Mouse (Mus musculus) thymus, adult 18-20 months (tissue): Measurements from ENCODE around the gene Rhbdl1.
A peak's percentile ranks its signal among the peaks of the same experiment; 100 is the strongest.

ENCODE experiments used
- DNase-seq, 2 experiments: peaks; one replicate each; pipeline ENCODE4 v3.0.0; 2022; ENCODE audit warnings: mixed read lengths in 2 of 2

Gene Rhbdl1

DNA sequence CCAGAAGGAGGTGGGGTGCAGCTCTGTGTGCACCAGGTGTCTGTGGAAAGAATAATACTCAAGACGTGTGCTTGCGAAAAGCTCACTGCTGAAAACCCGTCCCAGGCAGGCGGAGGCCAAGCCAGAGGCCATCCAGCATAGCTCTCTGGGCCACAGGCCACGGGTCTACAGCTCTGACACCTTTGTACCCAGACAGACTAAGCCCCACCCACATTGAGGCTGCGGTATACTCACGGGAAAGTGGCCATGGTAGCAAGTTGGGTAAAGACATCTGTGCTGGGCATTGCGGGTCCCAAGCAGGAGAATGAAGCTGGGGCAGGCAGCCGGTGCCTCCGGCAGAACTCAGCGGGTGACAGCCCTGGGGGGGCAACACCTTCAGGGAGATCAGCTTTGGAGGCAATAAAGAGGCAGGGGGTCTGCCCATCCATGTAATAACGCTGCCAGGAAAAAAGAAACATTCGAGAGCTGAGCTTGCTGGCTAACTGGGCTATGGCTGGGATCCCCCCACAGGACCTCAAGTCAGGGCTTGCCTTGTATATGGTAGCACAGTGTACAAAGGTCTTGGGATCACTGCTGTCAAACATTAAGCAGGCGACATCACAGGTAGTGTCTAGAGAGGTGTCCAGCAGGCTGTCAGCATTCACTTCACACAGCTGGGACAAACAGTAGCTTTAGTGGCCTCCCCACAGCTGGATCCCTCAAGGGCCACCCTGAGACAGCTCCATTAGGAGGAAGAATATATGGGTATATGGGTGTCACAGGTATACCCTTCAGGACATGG is 2.5 kb upstream of the Rhbdl1 start:
- DNase-seq, result no peak

DNA sequence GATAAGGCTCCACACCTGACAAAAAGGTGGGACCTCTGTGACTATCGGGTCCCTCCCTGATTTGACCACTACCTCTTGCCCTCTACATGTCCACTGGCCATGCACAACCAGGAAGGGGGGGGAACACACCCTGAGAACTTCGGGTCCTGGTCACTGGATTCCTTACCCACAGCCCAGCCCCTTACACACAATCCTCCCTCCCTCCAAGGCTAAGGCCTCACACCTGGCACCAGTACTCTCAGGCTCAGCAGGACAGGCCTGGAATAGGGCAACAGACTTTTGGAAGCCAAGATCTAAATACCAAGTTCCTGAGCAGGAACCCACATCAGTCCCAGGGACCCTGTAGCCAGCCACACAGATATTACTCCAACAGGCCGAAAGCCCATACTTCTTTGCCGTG is 1.8 kb upstream of the Rhbdl1 start:
- peak in 1 of 2 experiments; percentile 3 for DNase-seq

DNA sequence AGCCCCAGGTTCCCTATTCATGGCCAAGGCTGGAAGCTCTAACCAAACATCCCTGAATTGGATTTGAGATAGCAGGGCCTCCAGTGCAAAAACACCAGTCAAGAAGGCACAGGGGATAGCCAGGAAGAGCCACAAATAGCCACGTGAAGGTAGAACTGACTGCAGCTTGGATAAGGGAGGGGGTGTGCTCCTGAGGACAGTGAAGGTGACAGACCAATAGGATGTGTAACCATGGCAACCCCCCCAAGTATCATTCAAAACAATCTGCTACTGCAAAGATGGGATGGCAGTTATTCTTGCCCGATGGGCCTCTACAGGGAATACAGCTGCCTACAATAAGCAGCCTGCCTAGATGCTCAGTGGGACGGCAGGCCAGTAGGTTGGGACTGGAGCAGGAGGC is 438 bp upstream of the Rhbdl1 start:
- no peak for DNase-seq

DNA sequence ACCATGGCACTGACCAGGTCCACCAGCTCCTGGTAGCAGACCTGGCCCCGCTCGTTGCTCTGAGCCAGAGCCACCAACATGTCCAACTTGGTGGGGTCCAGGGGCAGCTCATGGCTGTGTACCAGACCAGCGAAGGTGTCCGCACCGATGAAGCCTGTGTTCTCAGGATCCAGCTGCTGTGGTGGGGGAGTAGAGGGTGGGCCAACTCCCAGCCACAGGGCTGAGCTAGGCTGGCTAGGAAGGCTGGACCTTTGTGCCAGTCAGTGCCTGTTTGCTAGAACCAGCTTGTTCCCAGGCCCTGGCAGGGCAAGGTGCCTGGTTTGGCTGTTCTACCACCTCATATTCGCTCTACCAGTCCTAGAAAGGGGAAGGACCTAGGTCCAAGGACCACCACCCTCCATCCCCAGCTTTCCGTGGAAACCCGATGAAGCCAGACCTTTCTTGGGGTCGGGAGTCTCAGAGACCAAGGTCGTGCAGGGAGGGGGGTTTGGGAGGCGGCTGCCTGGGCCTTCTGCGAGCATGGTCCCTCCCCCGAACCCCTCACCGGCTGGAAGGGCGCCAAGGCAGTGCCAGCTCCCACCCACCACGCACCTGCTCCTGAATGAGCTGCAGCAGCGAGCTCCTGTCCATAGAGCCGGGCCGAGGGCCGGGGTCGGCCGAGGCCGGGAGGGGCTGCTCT is 559 bp downstream of the Rhbdl1 start:
- peak in 1 of 2 experiments; percentile 36 for DNase-seq

DNA sequence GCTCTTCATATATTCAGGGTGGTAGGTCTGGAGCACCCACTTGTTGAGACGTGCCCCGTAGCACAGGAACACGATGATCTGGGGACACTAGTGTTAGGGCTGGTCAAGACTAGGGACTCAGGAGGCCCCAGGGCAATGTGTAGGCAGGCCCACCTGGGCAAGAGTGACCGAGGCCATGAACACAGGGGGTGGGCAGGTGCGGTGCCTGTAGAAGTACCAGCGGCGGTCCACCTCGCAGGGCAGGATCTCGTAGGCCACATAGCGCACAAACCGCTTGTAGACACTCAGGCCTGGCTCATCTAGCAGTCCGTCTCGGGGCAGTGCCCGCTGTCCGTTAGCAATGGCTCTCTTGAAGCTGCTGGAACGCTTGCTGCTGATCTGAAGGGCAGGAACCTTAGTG is 1.3 kb downstream of the Rhbdl1 start:
- peak in 1 of 2 experiments; percentile 13 for DNase-seq

DNA sequence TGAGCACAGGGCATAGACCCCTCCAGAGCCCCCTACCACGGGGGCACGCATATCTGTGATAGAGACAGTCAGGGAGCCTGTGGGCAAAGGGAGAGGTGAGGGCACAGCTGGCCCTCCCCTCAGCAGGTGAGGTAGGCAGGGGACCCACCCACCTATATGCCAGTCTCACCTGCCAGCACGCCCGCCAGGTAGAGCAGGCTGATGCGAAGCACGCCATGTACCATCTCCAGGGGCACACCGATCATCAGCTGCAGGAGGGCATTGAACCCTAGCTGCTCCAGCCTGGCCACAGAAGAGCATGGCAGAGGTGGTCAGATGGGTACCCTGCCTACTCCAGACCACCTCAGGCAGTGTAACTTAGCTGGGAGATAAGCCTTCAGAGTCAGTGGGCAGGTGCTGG is 1.8 kb downstream of the Rhbdl1 start:
- DNase-seq, result no peak

DNA sequence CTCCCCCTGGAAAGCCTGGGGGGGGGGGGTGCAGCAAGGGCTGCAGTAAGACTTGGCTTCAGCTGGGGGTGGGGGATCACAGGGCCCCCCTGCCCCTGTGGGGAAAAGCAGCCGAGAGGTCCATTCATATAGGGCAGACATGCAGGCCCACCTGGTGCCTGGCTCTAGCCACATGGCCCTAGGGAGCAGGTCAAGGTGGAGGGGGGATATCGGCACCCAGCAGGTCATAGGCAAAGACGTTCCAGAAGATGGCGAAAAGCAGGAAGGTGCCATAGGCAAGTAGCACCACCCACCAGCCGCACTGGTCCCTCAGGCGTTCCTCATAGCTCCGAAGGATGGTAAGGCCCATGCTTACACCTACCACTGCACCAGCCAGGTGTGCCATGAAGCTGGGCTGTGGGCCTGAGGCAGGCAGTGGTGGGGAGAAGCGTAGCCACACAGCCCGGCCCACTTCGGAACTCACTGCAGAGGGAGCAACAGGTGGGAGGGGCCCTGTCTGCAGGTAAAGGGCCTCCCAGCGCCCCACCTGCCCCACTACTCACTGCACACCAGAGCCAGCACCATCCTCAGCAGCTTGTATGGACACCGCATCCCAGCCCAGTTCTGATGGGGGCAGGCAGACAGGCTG is 2.4 kb downstream of the Rhbdl1 start:
- DNase-seq, result peak in 1 of 2 experiments; percentile 25

DNA sequence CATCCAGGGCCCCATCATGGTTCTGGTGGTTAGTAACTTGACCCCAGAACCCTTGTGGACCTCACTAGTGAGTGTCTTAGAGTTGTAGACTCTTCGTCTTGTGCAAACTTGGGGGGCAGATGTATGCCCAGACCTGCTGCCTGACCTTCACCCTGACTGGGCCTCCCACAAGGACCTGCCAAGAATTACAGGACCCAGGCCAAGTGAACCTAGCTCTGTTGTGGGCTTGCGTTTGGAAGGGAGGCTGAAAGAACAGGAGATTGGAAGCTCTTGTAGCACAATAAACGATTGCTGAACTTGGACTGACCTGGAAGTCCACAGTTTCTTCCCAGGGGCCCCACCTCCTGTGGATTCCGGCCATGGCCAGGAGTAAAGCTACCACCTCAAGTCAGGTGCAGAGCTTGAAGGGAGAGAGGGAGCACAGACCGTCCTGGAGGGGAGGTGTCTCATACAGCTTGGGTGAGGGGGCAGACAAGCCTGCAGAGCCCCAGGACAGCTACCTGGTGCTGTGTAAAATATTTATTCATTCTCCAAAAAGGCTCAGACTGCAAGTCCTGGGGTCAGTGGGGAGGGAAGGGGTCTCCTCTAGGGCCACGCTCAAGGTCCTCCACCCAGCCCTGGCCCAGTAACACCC is 3.0 kb downstream of the Rhbdl1 start:
- peak in 1 of 2 experiments; percentile 19 for DNase-seq

DNA sequence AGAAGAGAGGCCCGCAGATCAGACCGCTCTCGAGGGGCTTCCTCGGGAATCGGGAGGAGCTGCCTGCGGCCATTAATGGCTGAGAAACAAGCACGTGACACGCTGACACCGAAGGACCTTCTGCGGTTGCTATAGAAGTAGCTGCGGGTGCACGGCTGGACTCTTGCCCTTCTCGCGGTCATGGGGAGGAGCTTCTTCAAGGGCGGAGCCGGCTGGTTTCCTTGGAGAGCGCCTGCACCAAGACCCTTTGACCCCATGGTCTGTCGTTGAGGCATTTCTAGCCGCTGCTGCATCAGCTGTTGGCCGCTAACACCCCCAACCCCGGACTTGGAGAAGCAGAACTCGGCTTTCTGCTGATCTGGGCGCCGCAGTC is 3.8 kb downstream of the Rhbdl1 start, which contains the start of gene Stub1:
Gene Stub1 (minus strand): TSS at position 114 of the 373 bp plus-strand sequence.
- peak; percentile 63 to 74 for DNase-seq

DNA sequence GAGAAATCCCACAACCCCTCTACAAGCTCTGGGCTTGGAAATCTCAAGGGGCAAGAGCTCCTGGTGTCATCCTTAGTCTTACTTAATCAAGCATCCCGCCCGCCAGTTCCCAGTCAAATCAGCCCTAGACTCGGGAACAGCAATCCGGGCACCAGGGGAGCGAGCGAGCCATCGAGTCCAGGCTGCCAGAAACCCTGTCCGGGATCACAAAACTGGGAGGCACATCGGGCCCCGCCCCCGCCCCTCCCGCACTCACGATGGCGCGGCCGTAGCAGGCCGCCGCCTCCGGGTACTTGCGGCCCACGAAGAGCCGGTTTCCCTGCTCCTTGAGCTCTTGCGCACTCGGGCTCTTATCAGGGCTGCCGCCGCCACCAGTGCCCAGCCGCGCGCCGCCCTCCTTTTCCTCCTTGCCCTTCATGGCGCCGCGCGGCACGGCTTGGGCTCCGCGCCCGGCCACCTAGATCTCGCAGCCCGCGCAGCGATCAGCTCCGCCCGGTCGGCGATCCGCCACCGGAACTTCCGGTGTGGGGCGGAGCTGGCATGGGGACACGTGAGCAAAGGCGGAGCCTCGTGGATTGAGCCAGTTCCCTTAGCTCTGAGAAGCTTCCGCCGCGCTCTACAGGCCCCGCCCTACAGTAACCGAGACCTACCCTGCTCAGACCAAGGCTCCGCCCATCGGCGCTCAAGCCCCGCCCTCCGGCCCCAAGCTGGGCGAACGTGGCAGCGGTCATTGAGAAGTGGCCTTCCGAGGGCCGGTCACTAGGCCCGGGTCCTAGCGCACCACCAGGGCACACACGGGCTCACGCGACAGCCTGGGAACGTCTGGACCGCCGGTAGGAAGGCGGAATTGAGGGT is 4.4 kb downstream of the Rhbdl1 start:
- DNase-seq, result peak; percentile 97 to 98

DNA sequence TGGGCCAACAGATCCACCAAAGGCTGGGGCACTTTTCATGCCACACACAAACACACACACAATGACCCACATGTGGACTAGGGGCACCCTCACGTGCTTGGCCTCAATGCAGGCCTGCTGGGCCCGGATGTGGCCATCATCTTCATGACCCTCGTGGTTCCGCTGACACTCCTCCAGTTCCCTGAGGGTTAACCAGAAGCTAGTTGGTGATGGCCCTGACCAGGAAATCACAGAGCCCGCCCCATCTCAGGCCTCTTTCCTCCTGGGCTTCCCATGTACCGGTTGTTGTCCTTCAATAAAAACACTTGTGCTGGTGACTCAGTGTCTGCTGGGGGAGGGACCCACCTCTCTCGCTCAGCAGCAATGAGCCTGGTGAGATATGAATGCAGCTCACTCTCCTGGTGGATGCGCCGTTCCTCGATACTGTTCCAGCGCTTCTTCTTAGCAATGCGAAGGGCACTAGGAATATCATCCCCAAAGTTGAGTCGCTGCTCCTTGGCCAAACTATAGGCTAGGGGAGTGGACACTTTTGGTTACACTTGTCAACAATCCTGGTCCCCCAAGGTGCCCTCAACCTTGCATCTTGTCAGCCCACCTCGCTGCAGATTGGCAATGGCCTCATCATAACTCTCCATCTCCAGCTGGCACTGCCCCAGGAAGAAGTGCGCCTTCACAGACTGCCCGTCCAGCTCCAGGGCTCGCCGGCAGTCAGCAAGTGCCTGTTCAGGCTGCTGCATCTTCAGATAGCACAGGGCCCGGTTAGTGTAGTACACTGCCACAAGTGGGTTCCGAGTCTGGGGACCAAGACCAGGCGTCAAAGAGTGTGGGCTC is 5.4 kb downstream of the Rhbdl1 start:
- peak in 1 of 2 experiments; percentile 18 for DNase-seq

DNA sequence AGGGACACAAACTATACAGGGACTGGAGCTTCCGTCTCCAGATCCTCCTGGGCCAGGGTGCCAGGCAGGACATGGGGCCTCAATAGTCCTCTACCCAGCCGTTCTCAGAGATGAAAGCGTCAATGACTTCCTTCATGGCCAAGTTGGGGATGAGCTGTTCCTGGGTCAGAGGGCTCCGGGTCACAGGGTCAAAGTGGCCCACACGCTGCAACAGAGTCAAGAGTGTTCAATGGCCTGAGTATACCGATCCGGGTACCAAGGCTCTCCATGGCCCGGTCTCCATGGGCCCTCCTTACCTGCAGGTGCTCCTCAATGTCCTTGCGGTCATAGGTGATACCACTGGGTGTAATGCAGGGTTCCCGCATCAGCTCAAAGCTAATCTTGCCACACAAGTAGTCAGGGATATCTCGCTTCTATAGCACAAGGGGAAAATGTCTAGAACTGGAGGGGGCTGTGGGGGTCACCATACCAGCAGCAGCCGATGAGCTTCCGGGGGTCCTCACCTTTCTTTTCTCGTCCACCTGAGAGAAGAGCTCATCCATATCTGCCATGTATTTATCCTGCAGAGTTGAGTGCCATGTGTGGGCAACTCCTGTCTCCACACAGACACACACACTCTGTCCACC is 6.2 kb downstream of the Rhbdl1 start:
- DNase-seq, result no peak

DNA sequence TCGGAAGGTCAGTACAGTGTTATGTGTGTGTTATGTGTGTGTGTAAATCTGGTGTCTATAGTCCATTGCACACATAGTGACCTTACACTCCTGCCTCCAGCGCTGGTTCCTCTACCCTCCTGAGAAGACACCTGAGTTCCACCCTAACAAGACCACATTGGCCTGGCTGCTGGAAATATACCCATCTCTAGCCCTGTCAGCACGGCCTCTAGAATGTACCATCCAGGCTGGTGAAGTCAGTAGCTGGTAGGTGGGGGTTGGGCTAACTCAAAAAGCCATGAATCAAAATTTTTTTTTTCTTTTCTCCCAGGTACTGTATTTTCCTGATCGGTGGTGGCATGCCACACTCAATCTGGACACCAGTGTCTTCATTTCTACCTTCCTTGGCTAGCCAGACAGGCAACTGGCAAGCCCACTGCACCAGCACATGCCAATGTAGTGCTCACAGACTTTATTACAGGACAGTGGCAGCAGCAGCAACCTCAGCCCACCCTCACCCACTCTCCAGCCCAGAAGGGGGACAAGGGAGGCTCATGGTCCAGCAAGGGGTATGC is 6.8 kb downstream of the Rhbdl1 start:
- DNase-seq, result peak in 1 of 2 experiments; percentile 9

DNA sequence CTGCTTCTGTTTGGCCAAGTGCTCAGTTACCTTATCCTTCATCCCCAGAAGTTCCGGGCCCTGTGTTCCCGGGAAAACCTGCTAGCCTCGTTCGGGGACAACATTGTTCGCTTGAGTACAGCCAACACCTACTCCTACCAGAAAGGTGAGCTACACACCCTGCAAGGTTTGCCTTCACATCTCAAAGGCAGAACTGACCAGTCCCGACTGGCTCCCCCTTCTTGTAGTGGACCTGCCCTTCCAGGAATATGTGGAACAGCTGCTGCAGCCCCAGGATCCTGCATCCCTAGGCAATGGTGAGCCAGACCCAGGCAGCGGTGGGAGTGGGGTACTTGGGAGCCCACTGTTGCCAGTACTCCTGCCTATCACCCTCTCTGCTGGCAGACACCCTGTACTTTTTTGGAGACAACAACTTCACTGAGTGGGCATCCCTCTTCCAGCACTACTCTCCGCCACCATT is 7.5 kb downstream of the Rhbdl1 start:
- peak in 1 of 2 experiments; percentile 22 for DNase-seq

DNA sequence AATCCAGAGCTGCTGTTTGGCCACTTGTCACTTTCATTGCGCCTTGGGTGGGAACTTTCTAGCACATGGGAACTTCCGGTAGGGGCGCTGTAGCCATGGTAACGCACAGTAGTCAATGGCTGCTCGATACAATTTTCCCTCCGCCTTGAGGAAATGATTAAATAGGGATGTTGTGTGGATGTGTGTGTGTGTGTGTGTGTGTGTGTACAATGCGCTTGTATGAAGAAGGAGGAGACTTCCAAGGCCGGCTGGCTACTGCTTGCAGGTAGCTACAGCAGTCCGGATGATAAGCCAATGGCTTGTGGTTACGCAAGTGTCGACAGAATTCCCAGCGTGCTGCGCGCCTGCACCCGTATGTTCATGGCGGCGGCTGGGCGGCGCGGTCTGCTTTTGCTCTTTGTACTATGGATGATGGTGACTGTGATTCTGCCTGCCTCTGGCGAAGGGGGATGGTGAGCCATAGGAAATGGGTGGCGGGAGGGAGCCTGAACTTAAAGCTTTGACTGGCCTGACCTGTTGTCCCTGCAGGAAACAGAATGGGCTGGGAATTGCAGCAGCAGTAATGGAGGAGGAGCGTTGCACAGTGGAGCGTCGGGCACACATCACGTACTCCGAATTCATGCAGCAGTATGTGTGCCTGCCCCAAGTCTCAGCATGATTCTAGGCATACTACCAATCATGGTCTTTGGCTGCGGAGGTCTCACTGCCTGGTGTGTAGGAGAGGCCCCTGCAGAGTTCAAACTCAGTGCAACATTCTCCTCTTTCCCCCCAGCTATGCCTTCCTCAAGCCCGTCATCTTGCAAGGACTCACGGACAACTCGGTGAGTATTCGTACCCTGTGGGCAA is 8.2 kb downstream of the Rhbdl1 start, which contains the start of gene Jmjd8:
Gene Jmjd8 (plus strand): TSS at position 156 of the 846 bp plus-strand sequence.
- DNase-seq, result peak; percentile 52 to 70

DNA sequence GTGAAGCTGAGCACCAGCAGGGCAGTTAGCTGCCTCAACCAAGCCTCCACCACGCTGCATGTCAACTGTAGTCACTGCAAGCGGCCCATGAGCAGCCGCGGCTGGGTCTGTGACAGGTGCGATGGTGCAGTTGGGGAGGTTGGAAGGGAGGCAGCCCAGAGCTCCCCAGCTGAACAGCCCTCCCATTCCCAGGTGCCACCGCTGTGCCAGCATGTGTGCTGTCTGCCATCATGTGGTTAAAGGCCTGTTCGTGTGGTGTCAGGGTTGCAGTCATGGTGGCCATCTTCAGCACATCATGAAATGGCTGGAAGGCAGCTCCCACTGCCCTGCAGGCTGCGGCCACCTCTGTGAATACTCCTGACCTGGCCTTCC is 8.9 kb downstream of the Rhbdl1 start:
- no peak for DNase-seq

DNA sequence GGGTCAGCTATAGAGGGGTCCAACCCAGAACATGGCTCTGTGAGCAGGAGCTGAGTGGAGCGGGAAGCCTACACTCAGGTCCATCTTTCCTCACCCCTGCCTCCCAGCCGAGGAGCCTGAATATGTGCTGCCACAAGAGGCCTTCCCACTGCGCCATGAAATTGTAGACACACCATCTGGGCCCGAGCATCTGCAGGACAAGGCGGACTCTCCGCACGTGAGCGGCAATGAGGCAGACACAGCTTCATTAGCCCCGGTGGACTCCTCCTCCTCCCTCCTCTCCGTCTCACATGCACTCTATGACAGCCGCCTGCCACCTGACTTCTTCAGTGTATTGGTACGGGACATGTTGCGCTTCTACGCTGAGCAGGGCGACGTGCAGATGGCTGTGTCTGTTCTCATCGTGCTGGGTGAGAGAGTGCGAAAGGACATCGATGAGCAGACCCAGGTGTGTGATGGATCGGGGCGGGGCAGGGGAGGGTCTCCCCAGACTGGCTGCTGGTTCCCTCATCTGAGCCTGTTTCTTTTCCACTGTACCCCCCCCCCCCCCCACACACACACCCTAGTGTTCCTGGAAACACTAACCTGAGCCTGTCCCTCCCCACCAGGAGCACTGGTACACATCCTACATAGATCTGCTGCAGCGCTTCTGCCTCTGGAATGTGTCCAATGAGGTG is 9.4 kb downstream of the Rhbdl1 start:
- DNase-seq, result peak in 1 of 2 experiments; percentile 12

DNA sequence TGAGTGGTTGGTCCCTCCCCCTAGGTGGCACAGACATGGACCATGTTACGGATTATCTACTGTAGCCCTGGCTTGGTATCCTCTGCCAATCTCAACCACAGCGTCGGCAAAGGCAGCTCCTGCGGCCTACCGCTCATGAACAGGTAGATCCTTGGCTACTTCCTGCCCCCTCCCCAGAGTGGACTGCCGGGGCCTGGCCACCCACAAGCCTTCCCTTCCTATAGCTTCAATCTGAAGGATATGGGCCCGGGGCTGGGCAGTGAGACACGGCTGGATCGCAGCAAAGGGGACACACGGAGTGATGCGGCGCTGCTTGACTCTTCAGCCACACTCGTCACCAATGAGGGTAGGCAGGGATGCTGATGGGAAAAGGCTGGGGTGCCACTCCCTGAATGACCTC is 10.1 kb downstream of the Rhbdl1 start:
- DNase-seq, result no peak
